Mouse (Mus musculus) WW6 (cell line): ENCODE results near the gene Acadm.

Source experiments
- DNase-seq: peaks from one replicate; pipeline ENCODE4 v3.0.0-alpha.2; 2013; ENCODE audit warnings: low read depth, low spot score

Acadm gene

GRCm38 (mm10) chr3:153902595-153902994 lies 41.8 kb downstream of the Acadm start:
- DNase-seq, result no peak

- DNase-seq, result no peak
Observed at GRCm38 (mm10) chr3:153901904-153902303, 42.5 kb downstream of the Acadm start.

- no peak for DNase-seq
Observed at GRCm38 (mm10) chr3:153897216-153897615, 47.2 kb downstream of the Acadm start.

GRCm38 (mm10) chr3:153895454-153895853 lies 49.0 kb downstream of the Acadm start:
- DNase-seq, result no peak

GRCm38 (mm10) chr3:153889188-153889781 lies 55.1 kb downstream of the Acadm start:
- no peak for DNase-seq

GRCm38 (mm10) chr3:153888141-153888540 lies 56.3 kb downstream of the Acadm start:
- DNase-seq, result no peak

GRCm38 (mm10) chr3:153886296-153886695 lies 58.1 kb downstream of the Acadm start:
- no peak for DNase-seq
